Mouse (Mus musculus) kidney, embryonic 14.5 days (tissue): ENCODE results near the gene Rdh9. TPM values are rescaled to one million over a fixed set of nuclear protein-coding genes. Genes with fewer than 3 reads are reported as not detected.
A peak's percentile ranks its signal among the peaks of the same experiment; 100 is the strongest.

Experiments used
- ATAC-seq: fragments of 200-750 bp; cut with Nextera tagmentation; 2 replicates; pipeline ENCODE4 v1.8.0; 2017; ENCODE audit warnings: moderate number of reproducible peaks, mild to moderate bottlenecking, moderate TSS enrichment, moderate library complexity; ENCODE audit not compliant: low FRiP score, low TSS enrichment
- H3K27ac ChIP-seq: fragments of 300-500 bp; sonication (generic); 2 replicates; pipeline ENCODE4 v1.5.1; 2014; ENCODE audit warnings: low read depth, mild to moderate bottlenecking, low read length, moderate library complexity, mixed read lengths
- H3K27me3 ChIP-seq: fragments of 300-500 bp; sonication (generic); 2 replicates; pipeline ENCODE4 v1.6.1; 2014; ENCODE audit warnings: mild to moderate bottlenecking, low read length; ENCODE audit not compliant: control insufficient read depth, insufficient read depth
- H3K36me3 ChIP-seq: fragments of 300-500 bp; sonication (generic); 2 replicates; pipeline ENCODE4 v1.6.1; 2014; ENCODE audit warnings: low read length, mixed read lengths; ENCODE audit not compliant: control insufficient read depth, insufficient read depth
- H3K4me1 ChIP-seq: fragments of 300-500 bp; sonication (generic); 2 replicates; pipeline ENCODE4 v1.6.1; 2014; ENCODE audit warnings: low read length, mixed read lengths; ENCODE audit not compliant: control insufficient read depth, insufficient read depth
- H3K4me2 ChIP-seq: fragments of 300-500 bp; sonication (generic); replicated peaks from 2 replicates; pipeline ENCODE4 v1.6.1; 2014; ENCODE audit warnings: low read depth, mild to moderate bottlenecking, low read length
- H3K4me3 ChIP-seq: fragments of 300-500 bp; sonication (generic); 2 replicates; pipeline ENCODE4 v1.5.1; 2014; ENCODE audit warnings: mild to moderate bottlenecking, low read length
- H3K9ac ChIP-seq: fragments of 300-500 bp; sonication (generic); 2 replicates; pipeline ENCODE4 v1.6.1; 2014; ENCODE audit warnings: low read depth, mild to moderate bottlenecking, low read length, moderate library complexity
- H3K9me3 ChIP-seq: fragments of 300-500 bp; sonication (generic); 2 replicates; pipeline ENCODE4 v1.6.1; 2016; ENCODE audit warnings: low read length; ENCODE audit not compliant: control insufficient read depth
- WGBS: fragments of 180-500 bp; shearing (Covaris S2); extraction: QIAGEN DNeasy Blood & Tissue Kit; methylation state at CpG from one replicate; pipeline ENCODE4 v1.1.7; 2014; 5-methylcytosine and 5-hydroxymethylcytosine counted together
- polyA plus RNA-seq: library from polyadenylated mRNA; unstranded; fragments of >200 nt; fragmentation: Nextera tagmentation; extraction: Ambion mirVana; gene quantifications from 2 replicates; pipeline ENCODE4 v1.2.1, GENCODE M21; 2014

Gene Rdh9
- 0.32 TPM in 1 of 2 replicates, not detected in the other for polyA plus RNA-seq

GRCm38 (mm10) chr10:127776011-127776410 lies at the start of gene Rdh9:
TSS of gene Rdh9 (plus strand) at chr10:127776386.
- no peaks in the 10 kb centered on the region for H3K36me3 ChIP-seq
- no peaks in the 10 kb centered on the region for H3K9me3 ChIP-seq
- H3K27me3 ChIP-seq: no peaks in the 10 kb centered on the region
- no peak within 1 kb of the TSS for H3K9ac ChIP-seq
- H3K4me3 ChIP-seq: no peak within 1 kb of the TSS
- no peak within 1 kb of the TSS for H3K4me2 ChIP-seq
- 76% methylated on average over 2 of the region's 2 CpGs for WGBS
- no peaks in the 10 kb centered on the region for H3K4me1 ChIP-seq
- no peak within 1 kb of the TSS for H3K27ac ChIP-seq
- ATAC-seq: no peak

GRCm38 (mm10) chr10:127728437-127728836 lies 47.7 kb upstream of the Rdh9 start:
- Histone ChIP-seq H3K4me1 (0 out of 2 replicates have a peak, but pooled peaks cover 4% of the 10 kb centered on the region), H3K4me3 (no peak overlapping the region), H3K4me2 (no peak overlapping the region), H3K9ac (no peak overlapping the region), H3K36me3 (no peaks in the 10 kb centered on the region), H3K9me3 (no peaks in the 10 kb centered on the region), H3K27me3 (no peaks in the 10 kb centered on the region), H3K27ac (no peak overlapping the region)
- WGBS: 80% methylated on average over 8 of the region's 8 CpGs
- no peak for ATAC-seq

GRCm38 (mm10) chr10:127730285-127730932 lies 45.8 kb upstream of the Rdh9 start:
- Histone ChIP-seq H3K4me1 (0 out of 2 replicates have a peak, but pooled peaks cover 4% of the 10 kb centered on the region), H3K4me2 (no peak overlapping the region), H3K27ac (no peak overlapping the region), H3K9me3 (no peaks in the 10 kb centered on the region), H3K27me3 (no peaks in the 10 kb centered on the region), H3K4me3 (no peak overlapping the region), H3K36me3 (no peaks in the 10 kb centered on the region), H3K9ac (no peak overlapping the region)
- 67% methylated on average over 11 of the region's 11 CpGs for WGBS
- no peak for ATAC-seq

GRCm38 (mm10) chr10:127730933-127731310 lies 45.3 kb upstream of the Rdh9 start:
- no peak overlapping the region for H3K4me3 ChIP-seq
- WGBS: 31% methylated on average over 9 of the region's 9 CpGs
- no peak overlapping the region for H3K9ac ChIP-seq

GRCm38 (mm10) chr10:127731397-127731796 lies 44.8 kb upstream of the Rdh9 start:
- H3K9me3 ChIP-seq: no peaks in the 10 kb centered on the region
- H3K27me3 ChIP-seq: no peaks in the 10 kb centered on the region
- H3K4me1 ChIP-seq: 0 out of 2 replicates have a peak, but pooled peaks cover 4% of the 10 kb centered on the region
- H3K27ac ChIP-seq: no peak overlapping the region
- H3K4me2 ChIP-seq: no peak overlapping the region; the same call in 1 of the 2 replicates
- no peak overlapping the region for H3K4me3 ChIP-seq
- no peak for ATAC-seq
- no peaks in the 10 kb centered on the region for H3K36me3 ChIP-seq
- WGBS: 20% methylated on average over 5 of the region's 5 CpGs
- no peak overlapping the region for H3K9ac ChIP-seq

More at GRCm38 (mm10) chr10:127730933-127731310, 45.3 kb upstream of the Rdh9 start:
- H3K27me3 ChIP-seq: no peaks in the 10 kb centered on the region
- H3K36me3 ChIP-seq: no peaks in the 10 kb centered on the region
- H3K9me3 ChIP-seq: no peaks in the 10 kb centered on the region
- ATAC-seq: no peak
- 0 out of 2 replicates have a peak, but pooled peaks cover 4% of the 10 kb centered on the region for H3K4me1 ChIP-seq
- H3K27ac ChIP-seq: no peak overlapping the region
- H3K4me2 ChIP-seq: no peak overlapping the region; the same call in 1 of the 2 replicates

GRCm38 (mm10) chr10:127734434-127734833 lies 41.8 kb upstream of the Rdh9 start:
- H3K4me3 ChIP-seq: no peak overlapping the region
- no peak overlapping the region for H3K27ac ChIP-seq
- no peaks in the 10 kb centered on the region for H3K9me3 ChIP-seq
- H3K4me2 ChIP-seq: no peak overlapping the region
- no peak for ATAC-seq
- H3K9ac ChIP-seq: no peak overlapping the region
- no peaks in the 10 kb centered on the region for H3K36me3 ChIP-seq
- 0 out of 2 replicates have a peak, but pooled peaks cover 4% of the 10 kb centered on the region for H3K4me1 ChIP-seq
- WGBS: 43% methylated on average over 5 of the region's 5 CpGs
- H3K27me3 ChIP-seq: no peaks in the 10 kb centered on the region

- no peak overlapping the region for H3K4me2 ChIP-seq
- WGBS: 69% methylated on average over 2 of the region's 2 CpGs
- H3K4me1 ChIP-seq: peaks cover 9% of the 10 kb centered on the region
- no peaks in the 10 kb centered on the region for H3K9me3 ChIP-seq
- H3K9ac ChIP-seq: no peak overlapping the region
- H3K4me3 ChIP-seq: no peak overlapping the region
- no peaks in the 10 kb centered on the region for H3K27me3 ChIP-seq
- H3K27ac ChIP-seq: 0 out of 2 replicates have a peak overlapping the region, but pooled peaks have one; percentile 42
- peaks cover under 1% of the 10 kb centered on the region; the same call in 1 of the 2 replicates for H3K36me3 ChIP-seq
- no peak for ATAC-seq
Measured at GRCm38 (mm10) chr10:127736266-127736665, 39.9 kb upstream of the Rdh9 start.

- Histone ChIP-seq H3K27ac (no peak overlapping the region), H3K36me3 (peaks cover 7% of the 10 kb centered on the region), H3K4me3 (no peak overlapping the region), H3K9ac (no peak overlapping the region), H3K27me3 (no peaks in the 10 kb centered on the region), H3K9me3 (no peaks in the 10 kb centered on the region), H3K4me1 (peaks cover 8% of the 10 kb centered on the region), H3K4me2 (no peak overlapping the region)
- ATAC-seq: no peak
- WGBS: 75% methylated on average over 4 of the region's 4 CpGs
Measured at GRCm38 (mm10) chr10:127736916-127737315, 39.3 kb upstream of the Rdh9 start.

- Histone ChIP-seq H3K4me2 (no peak overlapping the region), H3K36me3 (peaks cover 14% of the 10 kb centered on the region), H3K9me3 (no peaks in the 10 kb centered on the region), H3K27me3 (no peaks in the 10 kb centered on the region), H3K27ac (no peak overlapping the region), H3K9ac (no peak overlapping the region), H3K4me3 (no peak overlapping the region), H3K4me1 (peaks cover 8% of the 10 kb centered on the region)
- WGBS: 29% methylated on average over 2 of the region's 2 CpGs
- no peak for ATAC-seq
Measured at GRCm38 (mm10) chr10:127737552-127737951, 38.6 kb upstream of the Rdh9 start.
